27 mouse cellular contexts compared by ENCODE assay signal in genomic region chr1:151667351-151668074, GRCm38 (mm10).
DNase-seq lines count a peak whose midpoint lies in the region; ATAC-seq and TF ChIP-seq lines count a peak whose summit lies in the region.
"Had no signal": no experiment of that assay in that cellular context is flagged by ENCODE, and none has a peak within 500 bp of the region (broad histone marks: within the 10 kb centered on the region; RNA-seq: fewer than 3 reads in every experiment).

No protein-coding gene starts in this region.

- H3K9ac ChIP-seq in liver, embryonic 11.5 days (ENCODE audit: low read depth, low read length) = no peak overlapping the region
- no peak overlapping the region for H3K9ac ChIP-seq in liver, postnatal 0 days (replicated peaks)
- H3K9ac ChIP-seq: embryonic facial prominence, embryonic 12.5 days; forebrain, postnatal 0 days; heart, embryonic 15.5 days; intestine, embryonic 15.5 days; limb, embryonic 13.5 days; lung, embryonic 14.5 days; neural tube, embryonic 15.5 days had no signal

- H3K9me3 ChIP-seq in liver, embryonic 11.5 days (ENCODE audit: control insufficient read depth, low read length) = no peaks in the 10 kb centered on the region
- H3K9me3 ChIP-seq in liver, postnatal 0 days (ENCODE audit: low read length) = no peaks in the 10 kb centered on the region
- H3K9me3 ChIP-seq: embryonic facial prominence, embryonic 12.5 days; G1E; heart, embryonic 15.5 days; hindbrain, embryonic 10.5 days; intestine, embryonic 15.5 days; limb, embryonic 13.5 days; neural tube, embryonic 15.5 days had no signal

- peaks cover 11% of the 10 kb centered on the region for H3K4me1 ChIP-seq in liver, embryonic 11.5 days (replicated peaks; ENCODE audit: control insufficient read depth, insufficient read depth, low read length)
- no peaks in the 10 kb centered on the region for H3K4me1 ChIP-seq in liver, postnatal 0 days (ENCODE audit: insufficient read depth)
- H3K4me1 ChIP-seq: embryonic facial prominence, embryonic 12.5 days; hindbrain, embryonic 10.5 days; intestine, embryonic 15.5 days; limb, embryonic 13.5 days; neural tube, embryonic 15.5 days had no signal

- H3K36me3 ChIP-seq in liver, embryonic 11.5 days (ENCODE audit: control insufficient read depth, insufficient read depth, low read length) = no peaks in the 10 kb centered on the region
- no peaks in the 10 kb centered on the region for H3K36me3 ChIP-seq in liver, postnatal 0 days (replicated peaks; ENCODE audit: insufficient read depth, low read length)
- H3K36me3 ChIP-seq: embryonic facial prominence, embryonic 12.5 days; G1E; heart, embryonic 15.5 days; hindbrain, embryonic 10.5 days; intestine, embryonic 15.5 days; limb, embryonic 13.5 days; neural tube, embryonic 15.5 days had no signal

- H3K27ac ChIP-seq in liver, embryonic 11.5 days (ENCODE audit: low read depth, low read length) = peak overlapping the region; percentile 62
- no peak overlapping the region for H3K27ac ChIP-seq in liver, postnatal 0 days (ENCODE audit: low read depth)
- H3K27ac ChIP-seq: embryonic facial prominence, embryonic 12.5 days; heart, embryonic 15.5 days; hindbrain, embryonic 10.5 days; intestine, embryonic 15.5 days; limb, embryonic 13.5 days; neural tube, embryonic 15.5 days had no signal

- peak; percentile 94 for ATAC-seq in liver, embryonic 11.5 days (replicated peaks; ENCODE audit: low FRiP score)
- ATAC-seq in liver, postnatal 0 days = peak; percentile 35; the same call in 1 of the 2 replicates
- ATAC-seq: activated CD4-positive, CD25-positive, alpha-beta regulatory T cell, adult 4 months; forebrain, postnatal 0 days; hindbrain, embryonic 16.5 days; intestine, embryonic 15.5 days had no signal

- H3K4me3 ChIP-seq in liver, embryonic 11.5 days (ENCODE audit: low read depth, low read length) = no peak overlapping the region
- no peak overlapping the region for H3K4me3 ChIP-seq in liver, postnatal 0 days (ENCODE audit: low read depth, low read length)
- H3K4me3 ChIP-seq: embryonic facial prominence, embryonic 12.5 days; heart, embryonic 15.5 days; hindbrain, embryonic 10.5 days; intestine, embryonic 15.5 days; limb, embryonic 13.5 days; neural tube, embryonic 15.5 days had no signal

- TF ChIP-seq CTCF in liver, postnatal 0 days (IDR thresholded peaks at IDR 0.05; ENCODE audit: low read depth) = no peak

- no peaks in the 10 kb centered on the region for H3K27me3 ChIP-seq in liver, embryonic 11.5 days (replicated peaks; ENCODE audit: control insufficient read depth, insufficient read depth, low read length)
- no peaks in the 10 kb centered on the region for H3K27me3 ChIP-seq in liver, postnatal 0 days (ENCODE audit: insufficient read depth, low read length)
- H3K27me3 ChIP-seq: CH12.LX; embryonic facial prominence, embryonic 12.5 days; heart, embryonic 15.5 days; intestine, embryonic 15.5 days; limb, embryonic 13.5 days; neural tube, embryonic 15.5 days had no signal

- H3K4me2 ChIP-seq in liver, embryonic 11.5 days = peak overlapping the region; percentile 54
- no peak overlapping the region for H3K4me2 ChIP-seq in liver, postnatal 0 days (ENCODE audit: low read depth, low read length)
- H3K4me2 ChIP-seq: embryonic facial prominence, embryonic 12.5 days; heart, embryonic 15.5 days; intestine, embryonic 15.5 days; limb, embryonic 13.5 days; lung, embryonic 14.5 days; midbrain, embryonic 11.5 days; neural tube, embryonic 15.5 days had no signal

- peak; percentile 86 for DNase-seq in 416B (ENCODE audit: low read depth)
- peak; percentile 50 for DNase-seq in c-Kit-positive CD71-positive TER-119-negative erythroid progenitor cells, embryonic 14.5 days (ENCODE audit: low read depth)
- no peak for DNase-seq in liver, embryonic 11.5 days (ENCODE audit: low spot score)
- DNase-seq in liver, postnatal 0 days = no peak
- no peak for DNase-seq in gastrocnemius, postnatal 36 days
- no peak for DNase-seq in cerebellum, adult 9-11 months
- DNase-seq in left cerebral cortex, postnatal 4 days = no peak
- DNase-seq: adrenal gland, postnatal 10 days; B cell, adult 2 months; cerebellum, adult 9-10 months; forebrain, postnatal 0 days; gastrocnemius, postnatal 25 days; kidney, adult 8-10 months; kidney, postnatal 25 days; layer of hippocampus, postnatal 36 days; lung, embryonic 14.5 days had no signal

- intact Hi-C loops in gastrocnemius, postnatal 36 days (cut with DNase I) = no loop called here
- intact Hi-C loops in left cerebral cortex, postnatal 4 days (cut with DNase I) = no loop called here

- 43% methylated on average over 10 of the region's 10 CpGs for WGBS in liver, embryonic 11.5 days
- 47% methylated on average over 10 of the region's 10 CpGs for WGBS in liver, postnatal 0 days (ENCODE audit: insufficient replicate concordance)

- TF ChIP-seq EP300 in liver, postnatal 0 days (IDR thresholded peaks at IDR 0.05; ENCODE audit: low read depth) = no peak

Comparison
In these comparisons a context has a peak if more than half of its experiments do, and no peak if none do; other contexts are left out.
1. DNase-seq: peak in 416B (single experiment) and c-Kit-positive CD71-positive TER-119-negative erythroid progenitor cells, embryonic 14.5 days (single experiment); none in liver, embryonic 11.5 days (single experiment), liver, postnatal 0 days (single experiment), gastrocnemius, postnatal 36 days (0 of 2), cerebellum, adult 9-11 months (single experiment) and left cerebral cortex, postnatal 4 days (single experiment).